Mouse (Mus musculus): Measurements from ENCODE around the gene Adgrl4. TPM values are rescaled to one million over a fixed set of nuclear protein-coding genes. Genes with fewer than 3 reads are reported as not detected.

The Adgrl4 gene
- polyA plus RNA-seq, 2 experiments = 5.0 to 6.4 TPM

DNA sequence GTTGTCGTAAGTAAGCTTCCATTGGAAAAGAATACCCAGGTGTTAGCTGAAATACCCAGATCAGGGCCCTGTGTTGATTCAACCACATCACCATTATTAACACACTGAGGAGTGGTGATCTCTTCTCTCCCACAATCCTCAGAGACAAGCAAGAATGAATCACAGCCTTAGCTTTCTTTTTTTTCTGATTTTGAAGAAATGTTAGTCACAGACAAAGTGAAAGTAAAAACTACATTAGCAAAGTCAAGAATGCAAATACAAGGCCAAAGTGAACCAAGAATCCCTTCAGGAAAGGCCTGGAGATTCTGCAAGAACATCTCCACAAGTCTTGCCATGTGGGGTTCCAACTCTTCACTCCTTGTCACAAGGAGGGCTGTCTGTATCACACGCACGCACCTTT lies 67.9 kb downstream of the Adgrl4 start:
- 91% methylated on average over 3 of the region's 3 CpGs for WGBS

DNA sequence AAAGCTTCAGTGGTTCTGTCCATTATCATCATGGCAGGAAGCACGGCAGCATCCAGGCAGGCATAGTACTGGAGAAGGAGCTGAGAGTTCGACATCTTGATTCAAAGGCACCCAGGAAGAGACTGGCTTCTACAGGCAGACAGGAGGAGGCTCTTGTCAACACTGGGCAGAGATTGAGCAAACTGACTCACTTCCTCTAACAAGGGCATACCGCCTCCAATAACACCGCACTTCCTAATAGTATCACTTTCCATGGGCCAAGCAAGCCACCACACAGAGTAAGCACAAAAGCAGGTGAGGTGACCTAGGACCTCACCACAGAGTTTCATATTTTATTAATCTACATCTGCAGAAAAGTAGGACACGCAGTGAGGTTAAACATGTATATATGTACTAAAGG lies 73.5 kb downstream of the Adgrl4 start:
- Histone ChIP-seq H3K27me3 (ENCODE audit: control insufficient read depth, insufficient read depth, low read length) (no peaks in the 10 kb centered on the region), H3K9ac (ENCODE audit: low read depth, low read length, severe bottlenecking) (no peak overlapping the region), H3K4me1 (ENCODE audit: control insufficient read depth, insufficient read depth, low read length) (no peaks in the 10 kb centered on the region), H3K27ac (replicated peaks; ENCODE audit: low read depth, low read length) (no peak overlapping the region), H3K9me3 (ENCODE audit: control insufficient read depth, low read length) (no peaks in the 10 kb centered on the region), H3K36me3 (ENCODE audit: control insufficient read depth, insufficient read depth, low read length) (no peaks in the 10 kb centered on the region), H3K4me3 (replicated peaks; ENCODE audit: low read length) (no peak overlapping the region), H3K4me2 (replicated peaks; ENCODE audit: low read depth, low read length, severe bottlenecking) (no peak overlapping the region)
- no peak for ATAC-seq (ENCODE audit: low FRiP score, low read depth)
- TF ChIP-seq POLR2A (IDR thresholded peaks at IDR 0.05; ENCODE audit: borderline replicate concordance, extremely low read depth, insufficient read depth, insufficient read length) = no peak
- no peak for DNase-seq (ENCODE audit: low spot score)
- 89% methylated on average over 5 of the region's 5 CpGs for whole genome bisulfite sequencing

More for the DNA sequence above, 67.9 kb downstream of the Adgrl4 start:
- no peaks in the 10 kb centered on the region for H3K4me1 ChIP-seq (ENCODE audit: control insufficient read depth, insufficient read depth, low read length)
- H3K4me2 ChIP-seq (replicated peaks; ENCODE audit: low read depth, low read length, severe bottlenecking) = no peak overlapping the region
- no peaks in the 10 kb centered on the region for H3K27me3 ChIP-seq (ENCODE audit: control insufficient read depth, insufficient read depth, low read length)
- H3K9me3 ChIP-seq (ENCODE audit: control insufficient read depth, low read length) = no peaks in the 10 kb centered on the region
- TF ChIP-seq POLR2A (IDR thresholded peaks at IDR 0.05; ENCODE audit: borderline replicate concordance, extremely low read depth, insufficient read depth, insufficient read length) = no peak
- H3K27ac ChIP-seq (replicated peaks; ENCODE audit: low read depth, low read length) = no peak overlapping the region
- ATAC-seq (ENCODE audit: low FRiP score, low read depth) (no peak), DNase-seq (ENCODE audit: low spot score) (no peak)
- H3K9ac ChIP-seq (ENCODE audit: low read depth, low read length, severe bottlenecking) = no peak overlapping the region
- H3K4me3 ChIP-seq (replicated peaks; ENCODE audit: low read length) = no peak overlapping the region
- no peaks in the 10 kb centered on the region for H3K36me3 ChIP-seq (ENCODE audit: control insufficient read depth, insufficient read depth, low read length)

DNA sequence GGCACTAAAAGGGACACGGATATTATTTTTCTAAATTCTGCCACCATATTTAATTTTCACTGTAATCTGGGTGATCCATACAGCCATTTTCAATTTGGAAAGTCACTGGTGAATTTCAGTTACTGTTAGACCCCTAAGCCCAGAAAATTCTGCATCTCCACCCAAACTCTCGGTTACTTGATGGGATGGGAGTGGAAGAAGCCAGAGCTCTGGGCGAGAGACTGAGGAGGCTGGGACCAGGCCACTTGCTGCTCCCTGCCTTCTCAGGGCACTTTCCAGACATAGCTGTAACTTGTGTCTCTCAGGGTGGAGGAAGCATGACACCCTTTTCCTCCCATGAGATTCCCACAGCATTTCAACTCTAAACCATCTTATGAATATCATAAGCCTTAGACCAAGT lies 109.5 kb downstream of the Adgrl4 start:
- H3K27me3 ChIP-seq (ENCODE audit: control insufficient read depth, insufficient read depth, low read length) = no peaks in the 10 kb centered on the region
- H3K9me3 ChIP-seq (ENCODE audit: control insufficient read depth, low read length) = no peaks in the 10 kb centered on the region
- H3K4me3 ChIP-seq (replicated peaks; ENCODE audit: low read length) = no peak overlapping the region
- H3K4me2 ChIP-seq (replicated peaks; ENCODE audit: low read depth, low read length, severe bottlenecking) = no peak overlapping the region
- no peaks in the 10 kb centered on the region for H3K36me3 ChIP-seq (ENCODE audit: control insufficient read depth, insufficient read depth, low read length)
- no peak for TF ChIP-seq POLR2A (IDR thresholded peaks at IDR 0.05; ENCODE audit: borderline replicate concordance, extremely low read depth, insufficient read depth, insufficient read length)
- H3K4me1 ChIP-seq (ENCODE audit: control insufficient read depth, insufficient read depth, low read length) = no peaks in the 10 kb centered on the region
- no peak for ATAC-seq (ENCODE audit: low FRiP score, low read depth)
- DNase-seq (ENCODE audit: low spot score) = no peak
- 86% methylated on average over 3 of the region's 3 CpGs for WGBS
- H3K27ac ChIP-seq (replicated peaks; ENCODE audit: low read depth, low read length) = no peak overlapping the region
- H3K9ac ChIP-seq (ENCODE audit: low read depth, low read length, severe bottlenecking) = no peak overlapping the region

DNA sequence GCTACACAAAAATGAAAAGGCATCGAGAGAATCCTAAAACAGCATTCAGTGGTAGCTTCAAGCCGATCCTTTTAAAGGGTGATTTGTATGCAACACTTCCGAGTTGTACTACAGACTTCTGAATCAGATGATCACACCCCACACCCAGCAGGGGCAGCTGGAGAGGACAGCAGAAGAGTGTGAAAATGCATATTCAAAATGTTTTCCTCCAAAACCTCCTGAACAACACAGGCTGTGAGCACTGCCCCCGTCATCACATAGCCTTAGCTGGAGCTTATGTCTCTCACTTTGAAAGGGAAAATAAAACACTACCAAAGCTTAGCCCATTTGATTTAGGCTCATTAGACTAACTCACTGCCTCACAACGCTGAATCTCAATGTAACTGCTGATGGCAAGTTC lies 113.3 kb downstream of the Adgrl4 start:
- H3K36me3 ChIP-seq (ENCODE audit: control insufficient read depth, insufficient read depth, low read length) = no peaks in the 10 kb centered on the region
- no peak for DNase-seq (ENCODE audit: low spot score)
- H3K9me3 ChIP-seq (ENCODE audit: control insufficient read depth, low read length) = no peaks in the 10 kb centered on the region
- no peaks in the 10 kb centered on the region for H3K27me3 ChIP-seq (ENCODE audit: control insufficient read depth, insufficient read depth, low read length)
- TF ChIP-seq POLR2A (IDR thresholded peaks at IDR 0.05; ENCODE audit: borderline replicate concordance, extremely low read depth, insufficient read depth, insufficient read length) = no peak
- no peak overlapping the region for H3K4me3 ChIP-seq (replicated peaks; ENCODE audit: low read length)
- no peaks in the 10 kb centered on the region for H3K4me1 ChIP-seq (ENCODE audit: control insufficient read depth, insufficient read depth, low read length)
- no peak overlapping the region for H3K27ac ChIP-seq (replicated peaks; ENCODE audit: low read depth, low read length)
- 44% methylated on average over 5 of the region's 5 CpGs for WGBS
- H3K9ac ChIP-seq (ENCODE audit: low read depth, low read length, severe bottlenecking) = no peak overlapping the region
- ATAC-seq (ENCODE audit: low FRiP score, low read depth) = no peak
- H3K4me2 ChIP-seq (replicated peaks; ENCODE audit: low read depth, low read length, severe bottlenecking) = no peak overlapping the region

DNA sequence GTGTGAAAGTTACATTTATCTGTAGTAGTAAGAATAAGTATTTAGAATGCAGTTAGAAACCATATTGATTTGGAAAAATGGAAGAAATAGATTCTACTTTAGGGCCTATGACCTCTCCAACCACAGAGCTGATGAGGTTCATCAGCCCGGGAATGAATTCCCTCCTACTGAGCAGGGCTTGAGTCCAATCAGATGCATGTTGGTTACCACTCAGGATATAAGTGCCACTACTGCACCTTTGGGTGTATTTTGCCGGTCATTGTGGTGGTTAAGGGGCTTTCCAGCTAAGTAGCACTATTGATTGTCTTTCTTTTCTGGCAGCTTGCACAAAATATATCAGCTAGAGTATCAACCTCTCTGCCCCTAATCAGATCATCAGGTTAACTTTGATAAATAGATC lies 118.9 kb downstream of the Adgrl4 start:
- no peak for ATAC-seq (ENCODE audit: low FRiP score, low read depth)
- Histone ChIP-seq H3K4me2 (replicated peaks; ENCODE audit: low read depth, low read length, severe bottlenecking) (no peak overlapping the region), H3K27me3 (ENCODE audit: control insufficient read depth, insufficient read depth, low read length) (no peaks in the 10 kb centered on the region), H3K9ac (ENCODE audit: low read depth, low read length, severe bottlenecking) (no peak overlapping the region), H3K36me3 (ENCODE audit: control insufficient read depth, insufficient read depth, low read length) (no peaks in the 10 kb centered on the region), H3K27ac (replicated peaks; ENCODE audit: low read depth, low read length) (no peak overlapping the region), H3K9me3 (ENCODE audit: control insufficient read depth, low read length) (no peaks in the 10 kb centered on the region), H3K4me3 (replicated peaks; ENCODE audit: low read length) (no peak overlapping the region), H3K4me1 (ENCODE audit: control insufficient read depth, insufficient read depth, low read length) (no peaks in the 10 kb centered on the region)
- 77% methylated on average over 2 of the region's 2 CpGs for WGBS
- no peak for DNase-seq (ENCODE audit: low spot score)
- TF ChIP-seq POLR2A (IDR thresholded peaks at IDR 0.05; ENCODE audit: borderline replicate concordance, extremely low read depth, insufficient read depth, insufficient read length) = no peak

DNA sequence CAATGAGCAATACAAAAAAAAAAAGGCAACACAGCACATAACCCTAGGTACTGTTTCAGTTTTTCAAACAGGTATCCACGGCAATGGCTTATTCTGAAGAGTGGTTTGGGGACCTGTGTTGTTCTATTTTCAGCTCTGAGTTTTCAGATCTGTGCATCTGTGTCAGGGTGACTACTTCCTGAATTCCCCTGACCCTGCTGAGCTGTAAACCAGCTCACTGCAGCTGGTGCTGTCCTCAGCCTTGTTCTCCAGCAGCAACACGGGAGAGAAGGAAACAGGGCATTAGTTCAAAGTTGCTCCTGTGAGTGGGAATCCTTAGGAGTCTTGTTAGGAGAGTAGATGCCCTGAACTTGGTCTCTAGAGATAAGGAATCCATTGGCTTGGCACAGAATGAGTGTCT lies 119.4 kb downstream of the Adgrl4 start:
- 46% methylated on average over 2 of the region's 2 CpGs for WGBS
- Histone ChIP-seq H3K4me1 (ENCODE audit: control insufficient read depth, insufficient read depth, low read length) (no peaks in the 10 kb centered on the region), H3K36me3 (ENCODE audit: control insufficient read depth, insufficient read depth, low read length) (no peaks in the 10 kb centered on the region), H3K9me3 (ENCODE audit: control insufficient read depth, low read length) (no peaks in the 10 kb centered on the region), H3K9ac (ENCODE audit: low read depth, low read length, severe bottlenecking) (no peak overlapping the region), H3K4me2 (replicated peaks; ENCODE audit: low read depth, low read length, severe bottlenecking) (no peak overlapping the region), H3K27me3 (ENCODE audit: control insufficient read depth, insufficient read depth, low read length) (no peaks in the 10 kb centered on the region), H3K4me3 (replicated peaks; ENCODE audit: low read length) (no peak overlapping the region), H3K27ac (replicated peaks; ENCODE audit: low read depth, low read length) (no peak overlapping the region)
- no peak for TF ChIP-seq POLR2A (IDR thresholded peaks at IDR 0.05; ENCODE audit: borderline replicate concordance, extremely low read depth, insufficient read depth, insufficient read length)
- DNase-seq (ENCODE audit: low spot score) = no peak
- no peak for ATAC-seq (ENCODE audit: low FRiP score, low read depth)
